Mouse (Mus musculus) urinary bladder, postnatal 4 days (tissue): ENCODE data around the gene Ccdc189.

Experiments used
- DNase-seq, 2 experiments: peaks; one replicate each; pipeline ENCODE4 v3.0.0; 2021 to 2022; ENCODE audit warnings: low spot score in 2 of 2

The Ccdc189 gene

DNA sequence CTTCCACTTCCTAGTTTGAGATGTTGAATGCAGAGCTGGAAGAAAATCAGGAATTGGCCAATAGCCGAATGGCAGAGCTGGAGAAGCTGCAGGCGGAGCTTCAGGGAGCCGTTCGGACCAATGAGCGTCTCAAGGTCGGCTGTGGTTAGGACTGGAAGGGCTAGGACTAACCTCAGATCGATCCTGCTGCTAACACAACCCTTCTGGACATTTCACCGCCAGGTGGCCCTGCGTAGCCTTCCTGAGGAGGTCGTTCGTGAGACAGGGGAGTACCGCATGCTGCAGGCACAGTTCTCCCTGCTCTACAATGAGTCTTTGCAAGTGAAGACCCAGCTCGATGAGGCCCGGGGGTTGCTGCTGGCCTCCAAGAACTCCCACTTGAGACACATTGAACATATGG is 4.2 kb upstream of the Ccdc189 start:
- DNase-seq: no peak

DNA sequence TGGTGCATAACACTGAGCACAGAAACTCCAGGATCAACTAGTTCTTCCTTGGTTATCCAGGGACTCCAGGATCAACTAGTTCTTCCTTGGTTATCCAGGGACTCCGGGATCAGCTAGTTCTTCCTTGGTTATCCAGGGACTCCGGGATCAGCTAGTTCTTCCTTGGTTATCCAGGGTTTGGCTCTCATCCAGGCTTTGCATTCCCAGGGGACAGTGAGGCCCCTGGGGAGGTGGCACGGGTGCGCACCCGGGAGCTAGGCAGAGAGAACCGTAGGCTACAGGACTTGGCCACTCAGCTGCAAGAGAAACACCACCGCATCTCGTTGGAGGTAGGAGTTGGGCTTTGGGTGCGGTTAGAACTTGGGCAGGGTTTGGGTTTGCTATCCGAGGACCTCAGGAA is 2.7 kb upstream of the Ccdc189 start:
- DNase-seq: no peak

DNA sequence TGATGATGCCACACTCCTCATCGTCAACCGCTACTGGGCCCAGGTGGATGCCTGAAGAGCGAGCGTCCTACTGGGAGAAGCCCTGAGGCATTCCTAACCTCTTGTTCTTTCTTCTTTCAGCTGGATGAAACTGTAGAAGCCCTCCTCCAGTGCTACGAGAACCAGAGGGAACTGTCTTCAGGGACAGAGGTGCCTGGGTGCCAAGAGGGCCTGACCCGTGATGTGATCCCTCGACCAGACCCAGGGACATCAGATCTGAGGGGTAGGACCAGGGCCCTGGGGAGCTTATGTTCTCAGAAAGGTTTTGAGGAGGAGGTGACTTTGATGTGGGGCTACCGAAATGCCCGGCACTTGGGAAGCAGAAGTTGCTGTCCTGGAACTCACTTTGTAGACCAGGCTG is 1.2 kb upstream of the Ccdc189 start:
- no peak for DNase-seq

DNA sequence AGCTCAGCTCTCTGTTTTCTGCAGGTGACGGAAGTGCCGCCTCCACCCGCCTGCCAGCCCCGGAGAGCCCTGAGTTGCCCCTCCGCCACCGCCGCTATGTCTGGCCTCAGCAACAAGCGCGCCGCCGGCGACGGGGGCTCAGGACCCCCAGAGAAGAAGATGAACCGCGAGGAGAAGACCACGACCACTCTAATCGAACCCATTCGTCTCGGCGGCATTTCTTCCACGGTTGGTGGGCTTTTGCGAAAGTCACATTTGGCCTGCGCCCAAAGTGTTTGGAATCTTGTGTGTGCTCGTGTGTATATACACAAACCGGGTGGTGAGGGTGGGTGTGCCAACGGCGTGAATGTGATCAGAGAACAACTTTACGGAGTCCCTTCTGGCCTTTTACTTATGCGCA is 506 bp upstream of the Ccdc189 start:
- no peak for DNase-seq

DNA sequence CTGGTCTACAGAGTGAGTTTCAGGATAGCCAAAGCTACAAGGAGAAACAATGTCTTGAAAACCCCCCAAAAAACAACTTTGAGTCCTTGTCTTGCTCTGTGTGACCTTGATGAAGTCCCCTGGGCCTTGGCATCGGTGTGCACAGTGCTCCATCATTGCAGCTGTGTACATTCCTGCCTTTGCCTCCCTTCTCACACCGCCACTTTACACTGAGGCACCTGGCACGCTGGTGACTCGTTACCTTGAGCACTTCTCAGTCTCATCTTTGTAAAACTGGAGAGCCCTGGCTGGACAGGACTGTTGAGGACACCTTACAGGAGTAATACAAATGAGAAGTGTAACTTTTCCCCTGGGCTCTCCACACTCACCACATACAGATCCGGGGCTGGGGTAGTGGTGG is 1.2 kb downstream of the Ccdc189 start:
- DNase-seq: no peak

DNA sequence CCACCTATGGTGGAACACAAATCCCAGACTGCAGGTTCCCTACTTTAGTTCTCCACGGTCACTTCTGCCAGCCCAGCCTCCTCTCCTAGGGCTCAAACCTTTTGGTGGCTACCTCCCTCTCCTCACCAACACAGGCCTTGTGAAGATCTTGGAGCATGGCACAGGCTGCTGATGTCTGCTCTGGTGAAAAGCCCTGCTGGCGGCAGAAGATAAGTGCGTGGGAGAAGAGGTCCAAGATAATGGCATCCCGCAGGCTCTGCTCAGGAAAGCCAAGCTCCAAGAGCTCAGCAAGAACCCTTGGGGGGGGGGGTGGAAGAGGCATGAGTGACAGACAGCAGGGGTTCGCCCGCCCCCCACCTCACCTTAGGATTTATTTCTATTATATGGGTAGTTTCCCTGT is 2.2 kb downstream of the Ccdc189 start:
- no peak for DNase-seq

DNA sequence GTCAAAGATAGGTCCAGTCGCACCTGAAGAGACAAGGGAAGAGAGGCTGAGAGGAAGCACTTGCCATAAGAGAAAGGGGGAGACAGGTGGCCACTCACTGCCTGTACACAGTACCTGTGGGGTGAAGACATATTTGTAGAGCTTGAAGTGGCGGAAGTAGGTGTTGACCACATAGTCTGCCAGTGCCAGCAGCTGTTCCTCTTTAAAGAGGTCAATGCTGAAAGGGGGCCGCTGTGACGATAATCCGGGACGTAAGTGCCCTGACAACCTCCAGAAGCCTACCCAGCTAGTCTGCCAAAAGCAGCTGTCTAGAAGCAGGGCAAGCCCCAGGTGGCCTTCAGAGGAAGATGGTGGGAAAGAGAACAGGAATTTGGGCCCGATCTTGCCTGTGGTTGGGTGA is 3.4 kb downstream of the Ccdc189 start:
- no peak for DNase-seq

DNA sequence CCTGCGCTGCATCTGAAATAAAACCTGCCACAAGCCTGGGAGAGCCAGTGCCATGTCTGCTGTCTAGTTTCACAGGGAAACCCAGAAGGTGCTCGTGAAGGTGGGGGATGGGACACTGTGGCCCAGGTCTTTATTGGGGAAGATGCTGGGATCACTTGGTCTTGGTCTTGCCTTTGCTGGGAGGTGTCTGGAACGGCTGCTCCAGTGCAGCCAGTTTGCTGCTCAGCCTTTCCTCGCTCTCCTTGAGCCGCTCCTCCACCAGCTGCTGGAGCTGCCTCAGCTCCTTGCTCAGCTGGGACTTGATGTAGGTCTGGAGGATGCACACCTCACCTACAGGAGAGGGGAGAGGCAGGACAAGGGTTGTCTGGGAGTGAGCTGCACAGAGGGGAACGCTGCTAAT is 5.1 kb downstream of the Ccdc189 start:
- DNase-seq: no peak

DNA sequence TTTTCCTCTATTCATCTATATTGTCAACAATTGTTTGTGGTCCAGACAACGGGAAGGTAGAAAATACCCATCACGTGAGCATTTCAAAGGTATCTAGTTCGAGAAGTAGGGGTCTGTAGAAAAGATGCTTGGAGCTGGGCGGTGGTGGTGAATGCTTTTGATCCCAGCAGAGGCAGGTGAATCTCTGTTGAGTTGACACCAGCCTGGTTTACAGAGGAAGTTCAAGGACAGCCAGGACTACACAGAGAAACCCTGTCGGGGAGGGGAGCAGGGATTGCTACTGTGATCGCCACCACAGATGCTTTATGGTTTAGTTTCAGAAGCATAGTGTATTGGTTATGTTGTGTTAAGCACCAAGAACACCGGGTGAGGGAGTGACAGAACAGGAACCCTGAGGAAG is 14.3 kb downstream of the Ccdc189 start:
- DNase-seq: no peak

DNA sequence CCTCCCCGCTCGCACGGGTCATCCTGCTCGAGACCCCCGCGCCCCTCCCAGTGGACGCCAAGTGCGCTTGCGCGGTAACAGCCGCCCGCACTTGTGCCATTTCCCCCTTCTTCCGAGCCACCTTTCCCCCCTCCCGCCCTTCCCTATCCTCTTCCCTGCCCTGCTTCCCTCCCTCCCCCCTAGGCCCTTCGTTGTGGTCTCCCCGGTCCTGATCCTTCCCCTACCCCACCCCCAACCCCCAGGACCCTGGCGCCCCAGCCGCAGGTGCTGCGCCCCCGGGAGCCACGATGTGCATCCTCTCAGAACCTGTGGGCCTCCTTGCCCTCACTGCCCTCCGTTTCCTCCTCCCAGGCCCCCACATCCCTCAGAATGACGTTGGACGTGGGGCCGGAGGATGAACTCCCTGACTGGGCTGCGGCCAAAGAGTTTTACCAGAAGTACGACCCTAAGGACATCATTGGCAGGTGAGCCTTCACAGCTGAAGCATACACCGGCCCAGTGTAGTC is 14.8 kb downstream of the Ccdc189 start:
- no peak for DNase-seq

DNA sequence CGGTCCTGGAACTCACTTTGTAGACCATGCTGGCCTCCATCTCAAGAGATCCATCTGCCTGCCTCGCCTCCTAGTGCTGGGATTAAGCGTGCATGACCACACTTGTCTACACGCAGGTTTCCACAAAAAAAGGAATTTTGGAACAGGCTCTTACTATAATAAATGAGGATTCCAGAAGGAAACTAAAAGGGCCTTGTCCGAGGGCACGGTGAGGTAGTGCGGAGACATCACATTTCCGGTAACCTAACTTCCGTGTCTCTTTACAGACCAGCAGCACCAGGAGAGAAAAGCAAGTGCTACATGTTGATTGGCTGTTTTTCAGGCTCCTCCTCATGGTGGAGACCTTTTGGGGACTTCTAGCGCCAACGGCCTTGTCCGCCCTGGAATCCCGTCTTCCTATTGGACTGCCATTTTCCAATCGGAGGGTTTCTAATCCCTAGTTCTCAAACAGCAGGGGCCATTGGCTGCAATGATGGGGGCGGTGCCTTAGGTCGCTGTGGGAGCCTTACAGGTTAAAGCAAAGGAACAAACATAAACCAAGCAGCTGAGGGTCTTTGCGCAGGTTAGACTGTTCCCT is 15.4 kb downstream of the Ccdc189 start, which contains the start of gene Phkg2:
TSS of gene Phkg2 (plus strand) at position 446 of the 577 bp plus-strand sequence.
- DNase-seq: peak; percentile 88 to 89

DNA sequence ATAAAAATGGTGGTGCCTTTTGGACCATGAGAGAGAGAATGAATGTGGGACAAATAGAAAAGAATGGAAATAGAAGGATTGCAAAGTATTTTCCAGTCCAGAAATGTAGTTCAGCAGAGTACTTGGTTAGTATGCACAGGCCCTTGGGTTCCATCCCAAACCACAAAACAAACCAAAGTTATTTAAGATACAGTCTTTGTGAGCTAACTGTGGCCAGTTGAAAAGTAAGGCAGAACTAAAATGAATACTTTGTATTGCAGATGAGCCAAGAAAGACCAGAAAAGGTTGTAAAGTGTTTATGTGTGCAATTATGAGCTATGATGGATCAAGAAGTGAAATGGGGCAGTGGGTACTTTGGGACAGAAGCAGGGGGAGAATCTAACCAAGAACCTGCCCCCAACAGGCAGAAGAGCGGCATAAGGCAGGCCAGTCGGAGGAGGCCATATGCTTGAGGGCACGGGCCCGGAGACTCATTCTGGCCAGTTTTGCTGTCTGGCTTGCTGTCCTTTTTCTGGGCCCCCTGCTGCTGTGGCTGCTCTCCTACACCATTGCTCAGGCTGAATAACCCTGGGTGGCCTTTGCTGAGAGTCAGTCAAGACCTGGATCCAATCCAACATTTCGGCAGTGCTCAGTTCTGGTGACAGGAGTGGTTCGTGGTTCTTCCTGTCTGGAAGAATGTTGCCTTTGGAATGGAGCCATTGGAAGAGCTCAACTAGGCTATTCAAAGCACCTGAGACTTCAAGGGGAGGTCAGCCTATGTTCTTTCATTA is 23.8 kb downstream of the Ccdc189 start:
- DNase-seq: no peak

DNA sequence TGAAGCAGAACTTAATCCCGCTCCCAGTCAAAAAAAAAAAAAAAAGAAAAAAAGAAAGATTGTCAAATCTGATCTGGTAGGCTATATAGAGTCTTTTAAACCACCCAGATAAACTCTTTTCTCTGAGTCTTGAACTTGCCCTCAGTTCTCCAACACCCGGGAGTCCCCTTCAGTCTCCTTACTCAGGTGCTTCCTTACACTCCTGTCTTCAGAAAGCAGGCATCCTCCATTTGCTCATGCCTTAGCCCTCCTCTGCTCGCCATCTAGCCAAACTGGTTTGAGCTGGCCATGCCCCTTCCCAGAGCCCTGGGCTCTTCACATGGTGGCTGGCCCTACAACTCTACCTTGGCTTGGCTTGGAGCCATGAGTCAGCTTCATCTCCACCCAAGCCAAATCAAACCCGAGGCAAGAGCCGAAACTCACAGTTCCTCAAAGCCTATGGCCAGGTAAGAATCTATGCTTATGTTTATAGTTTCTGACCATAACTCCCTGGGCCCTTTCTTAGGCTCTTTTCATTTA is 27.0 kb downstream of the Ccdc189 start, which contains the start of gene Tmem265:
TSS of gene Tmem265 (plus strand) at position 51 of the 519 bp plus-strand sequence.
- DNase-seq: no peak

DNA sequence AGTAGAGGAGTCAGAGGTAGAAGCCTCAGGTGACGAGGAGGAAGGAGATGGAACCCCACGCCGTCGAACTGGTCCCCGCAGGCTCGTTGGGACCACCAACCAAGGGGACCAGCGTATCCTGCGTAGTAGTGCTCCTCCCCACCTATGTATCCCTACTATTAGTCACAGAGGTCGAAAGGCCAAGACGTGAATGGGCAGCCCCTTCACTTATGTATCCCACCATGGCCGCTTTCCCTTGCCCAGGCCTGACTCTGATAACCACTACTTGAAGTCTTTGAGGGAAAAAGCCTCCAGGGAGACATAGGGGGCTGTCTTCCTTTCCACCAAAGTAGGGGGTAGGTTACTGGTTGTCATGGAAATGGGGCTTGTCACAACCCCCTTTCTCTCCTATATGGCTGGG is 27.8 kb downstream of the Ccdc189 start:
- DNase-seq: no peak

DNA sequence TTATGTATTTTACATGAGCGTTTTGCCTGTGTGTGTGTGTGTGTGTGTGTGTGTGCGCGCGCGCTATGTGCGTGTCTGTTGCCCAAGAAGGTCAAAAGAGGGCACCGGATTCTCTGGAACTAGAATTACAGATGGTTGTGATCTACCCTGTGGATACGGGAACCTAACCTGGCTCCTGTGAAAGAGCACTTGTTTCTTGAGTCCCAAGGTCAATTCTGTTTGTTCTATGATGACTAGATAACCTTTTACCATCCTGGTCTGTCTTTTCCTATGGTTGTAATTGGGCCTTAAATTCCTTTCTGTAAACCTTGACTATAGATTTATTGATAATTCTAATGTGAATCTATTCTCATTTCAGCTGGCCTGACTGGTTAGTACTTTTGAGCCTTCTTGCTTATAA is 36.8 kb downstream of the Ccdc189 start:
- DNase-seq: no peak

DNA sequence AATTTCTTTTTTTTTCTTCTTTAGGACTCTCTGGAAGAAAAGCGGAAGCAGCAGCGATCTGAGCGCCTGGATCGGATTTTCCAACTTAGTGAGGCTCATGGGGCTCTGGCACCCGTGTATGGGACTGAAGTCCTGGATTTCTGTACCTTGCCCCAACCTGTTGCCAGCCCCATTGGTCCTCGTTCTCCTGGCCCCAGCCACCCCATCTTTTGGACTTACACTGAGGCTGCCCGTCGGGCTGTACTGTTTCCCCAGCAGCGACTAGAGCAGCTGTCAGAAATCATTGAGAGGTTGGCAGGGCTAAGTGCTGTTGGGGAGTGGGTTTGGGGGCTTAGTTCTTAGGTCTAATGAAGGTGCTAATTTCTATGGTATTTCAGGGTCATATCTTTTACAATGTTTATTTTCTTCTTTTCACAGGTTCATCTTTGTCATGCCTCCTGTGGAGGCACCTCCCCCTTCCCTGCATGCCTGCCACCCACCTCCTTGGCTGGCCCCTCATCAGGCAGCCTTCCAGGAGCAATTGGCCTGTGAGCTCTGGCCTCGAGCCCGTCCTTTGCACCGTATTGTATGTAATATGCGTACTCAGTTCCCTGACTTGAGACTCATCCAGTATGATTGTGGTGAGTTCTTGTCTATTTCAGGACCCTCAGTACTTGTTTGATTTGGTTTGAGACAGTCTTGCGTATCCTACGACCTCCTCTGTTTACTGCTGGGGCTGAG is 39.1 kb downstream of the Ccdc189 start:
- no peak for DNase-seq

DNA sequence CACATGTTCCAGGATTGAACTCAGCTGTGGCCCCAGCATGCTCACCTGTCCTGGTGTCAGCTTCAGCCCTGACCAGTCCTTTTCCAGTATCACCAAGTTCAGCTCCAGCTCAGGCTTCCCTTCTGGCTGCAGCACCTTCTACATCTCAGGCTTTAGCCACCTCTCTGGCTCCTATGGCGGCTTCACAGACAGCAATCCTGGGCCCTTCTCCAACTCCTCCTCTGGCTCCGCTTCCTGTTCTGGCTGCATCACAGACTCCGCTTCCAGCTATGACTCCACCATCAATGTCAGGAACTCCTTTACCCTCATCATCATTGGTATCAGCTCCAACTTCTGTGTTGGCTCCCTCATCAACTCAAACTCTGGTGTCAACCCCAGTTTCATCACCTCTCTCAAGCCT is 46.7 kb downstream of the Ccdc189 start:
- no peak for DNase-seq
